In genomic region chr1:129057182-129057581, GRCm38 (mm10) we compare ENCODE assay signal across 16 mouse cellular contexts.
DNase-seq lines count a peak whose midpoint lies in the region; ATAC-seq lines count a peak whose summit lies in the region.
"Had no signal": no experiment of that assay in that cellular context is flagged by ENCODE, and none has a peak within 500 bp of the region (broad histone marks: within the 10 kb centered on the region; RNA-seq: fewer than 3 reads in every experiment).

No protein-coding gene starts in this region.

- no peaks in the 10 kb centered on the region for H3K27me3 ChIP-seq in heart, embryonic 11.5 days (ENCODE audit: control insufficient read depth, insufficient read depth, low read length)
- H3K27me3 ChIP-seq: forebrain, embryonic 13.5 days; hindbrain, embryonic 13.5 days; liver, embryonic 13.5 days had no signal

- 0 out of 2 replicates have a peak, but pooled peaks have one; percentile 31 for ATAC-seq in heart, embryonic 11.5 days (replicated peaks; ENCODE audit: insufficient number of reproducible peaks, low FRiP score, low TSS enrichment)
- ATAC-seq: CD4-positive, CD25-positive, alpha-beta regulatory T cell, adult 4 months; forebrain, embryonic 13.5 days had no signal

- no peak overlapping the region for H3K4me2 ChIP-seq in heart, embryonic 11.5 days
- H3K4me2 ChIP-seq: forebrain, embryonic 13.5 days; hindbrain, embryonic 13.5 days; liver, embryonic 13.5 days had no signal

- no peak overlapping the region for H3K27ac ChIP-seq in heart, embryonic 11.5 days (ENCODE audit: low read depth, low read length)
- H3K27ac ChIP-seq: forebrain, embryonic 13.5 days; hindbrain, embryonic 13.5 days; liver, embryonic 13.5 days; midbrain, embryonic 10.5 days had no signal

- H3K36me3 ChIP-seq in heart, embryonic 11.5 days (ENCODE audit: control insufficient read depth, insufficient read depth, low read length), result no peaks in the 10 kb centered on the region
- H3K36me3 ChIP-seq: hindbrain, embryonic 13.5 days; liver, embryonic 13.5 days; midbrain, embryonic 10.5 days had no signal

- WGBS in heart, embryonic 11.5 days (ENCODE audit: insufficient replicate concordance), result 51% methylated on average over 6 of the region's 6 CpGs

- DNase-seq in gastrocnemius, postnatal 14 days, result peak; percentile 3
- DNase-seq in gastrocnemius, postnatal 36 days, result no peak
- peak; percentile 82 to 88 for DNase-seq in heart, adult 18-20 months
- DNase-seq in heart, postnatal 4 days, result peak; percentile 84
- DNase-seq in right cerebral cortex, postnatal 14 days, result no peak
- DNase-seq in embryo, embryonic 10 days (ENCODE audit: low spot score), result no peak
- no peak for DNase-seq in Muller cell, postnatal 12 days (ENCODE audit: inconsistent ontology term)
- DNase-seq: cerebellum, postnatal 36 days; kidney, adult 18-20 months; liver, embryonic 13.5 days; spleen, adult 18-20 months had no signal

- no peak overlapping the region for H3K9ac ChIP-seq in heart, embryonic 11.5 days (ENCODE audit: low read depth, low read length)
- H3K9ac ChIP-seq: forebrain, embryonic 13.5 days; hindbrain, embryonic 13.5 days; liver, embryonic 13.5 days had no signal

- no peaks in the 10 kb centered on the region for H3K4me1 ChIP-seq in heart, embryonic 11.5 days (ENCODE audit: control insufficient read depth, insufficient read depth, low read length)
- H3K4me1 ChIP-seq: forebrain, embryonic 13.5 days; hindbrain, embryonic 13.5 days; liver, embryonic 13.5 days; midbrain, embryonic 10.5 days had no signal

- H3K4me3 ChIP-seq in heart, embryonic 11.5 days (ENCODE audit: low read depth, low read length), result no peak overlapping the region
- H3K4me3 ChIP-seq: forebrain, embryonic 13.5 days; hindbrain, embryonic 13.5 days; liver, embryonic 13.5 days; midbrain, embryonic 10.5 days had no signal

- no peaks in the 10 kb centered on the region for H3K9me3 ChIP-seq in heart, embryonic 11.5 days (replicated peaks; ENCODE audit: control insufficient read depth, low read length)
- H3K9me3 ChIP-seq: forebrain, embryonic 13.5 days; hindbrain, embryonic 13.5 days; liver, embryonic 13.5 days; midbrain, embryonic 10.5 days had no signal

- intact Hi-C loops in gastrocnemius, postnatal 14 days (cut with DNase I; ENCODE audit: low total_unique reads), result no loop called here
- intact Hi-C loops in gastrocnemius, postnatal 36 days (cut with DNase I), result loop anchor here (10.0 kb wide), 1 partner anchor 188 kb away; no protein-coding TSS in a partner anchor

Comparison
In these comparisons a context has a peak if more than half of its experiments do, and no peak if none do; other contexts are left out.
1. DNase-seq: peak in gastrocnemius, postnatal 14 days (single experiment), heart, adult 18-20 months (2 of 2) and heart, postnatal 4 days (single experiment); none in gastrocnemius, postnatal 36 days (0 of 2), right cerebral cortex, postnatal 14 days (single experiment), embryo, embryonic 10 days (single experiment) and Muller cell, postnatal 12 days (single experiment).